8 mouse cellular contexts compared by ENCODE assay signal in genomic region chr19:28963842-28964551, GRCm38 (mm10). TPM values are rescaled to one million over a fixed set of nuclear protein-coding genes. Genes with fewer than 3 reads are reported as not detected.
DNase-seq lines count a peak whose midpoint lies in the region; ATAC-seq and TF ChIP-seq lines count a peak whose summit lies in the region.

Gene Plpp6, plus strand, starts transcription at chr19:28963953.

- DNase-seq in G1E (ENCODE audit: low spot score): peak; percentile 81
- DNase-seq in cerebellum, adult 18-20 months: peak; percentile 89 to 94
- peak; percentile 48 for DNase-seq in forelimb bud, embryonic 11.5 days (ENCODE audit: low read depth, low spot score)
- DNase-seq in heart, postnatal 4 days: peak; percentile 81
- peak; percentile 75 for DNase-seq in layer of hippocampus, adult 9-11 months
- peak; percentile 72 for DNase-seq in ovary, adult 18-20 months (ENCODE audit: low spot score)
- peak; percentile 87 for DNase-seq in thymus, adult 2 months

- H3K4me2 ChIP-seq in lung, embryonic 16.5 days (ENCODE audit: low read depth, low read length): peak within 1 kb of the TSS; percentile 74

- ATAC-seq in G1E (ENCODE audit: extremely low read depth, insufficient number of reproducible peaks, low FRiP score, poor library complexity, severe bottlenecking): peak; percentile 57
- ATAC-seq in lung, embryonic 16.5 days (ENCODE audit: low read depth): peak; percentile 91

- H3K36me3 ChIP-seq in G1E (replicated peaks): peaks cover 13% of the 10 kb centered on the region
- H3K36me3 ChIP-seq in lung, embryonic 16.5 days (ENCODE audit: control insufficient read depth, insufficient read depth, low read length): no peaks in the 10 kb centered on the region
- H3K36me3 ChIP-seq in thymus, adult 2 months (ENCODE audit: control insufficient read depth, insufficient read depth, low read length): no peaks in the 10 kb centered on the region

- peak; percentile 73 for TF ChIP-seq POLR2A in thymus, adult 2 months (IDR thresholded peaks at IDR 0.05; ENCODE audit: control insufficient read depth, extremely low read depth, insufficient read depth, low read length, poor library complexity)

- H3K9me3 ChIP-seq in G1E (replicated peaks): no peaks in the 10 kb centered on the region
- no peaks in the 10 kb centered on the region for H3K9me3 ChIP-seq in lung, embryonic 16.5 days (ENCODE audit: control insufficient read depth, low read length)

- WGBS in lung, embryonic 16.5 days: under 1% methylated on average over 54 of the region's 73 CpGs
- WGBS in thymus, adult 2 months: under 1% methylated on average over 59 of the region's 73 CpGs

- no peak for TF ChIP-seq CTCF in G1E (IDR thresholded peaks at IDR 0.05; ENCODE audit: low read depth, low read length)
- TF ChIP-seq CTCF in thymus, adult 2 months (IDR thresholded peaks at IDR 0.05; ENCODE audit: borderline replicate concordance, control insufficient read depth, extremely low read depth, insufficient read depth, low read length, poor library complexity): peak; percentile 48; the same call in 1 of the 2 replicates

- peaks cover 11% of the 10 kb centered on the region; the same call in 1 of the 2 replicates for H3K27me3 ChIP-seq in G1E (ENCODE audit: insufficient read depth, low read length)
- no peaks in the 10 kb centered on the region for H3K27me3 ChIP-seq in lung, embryonic 16.5 days (ENCODE audit: control insufficient read depth, insufficient read depth, low read depth, low read length)
- no peaks in the 10 kb centered on the region for H3K27me3 ChIP-seq in thymus, adult 2 months (ENCODE audit: control insufficient read depth, insufficient read depth, low read length)

- peak within 1 kb of the TSS; percentile 89 for H3K9ac ChIP-seq in lung, embryonic 16.5 days (ENCODE audit: low read length)

- peak within 1 kb of the TSS; percentile 95 for H3K4me3 ChIP-seq in G1E (ENCODE audit: low read depth, low read length)
- peak within 1 kb of the TSS; percentile 90 for H3K4me3 ChIP-seq in lung, embryonic 16.5 days (ENCODE audit: low read length)
- peak within 1 kb of the TSS; percentile 85 for H3K4me3 ChIP-seq in thymus, adult 2 months (ENCODE audit: control insufficient read depth, insufficient read depth, low read length)

- H3K4me1 ChIP-seq in G1E (ENCODE audit: insufficient read depth, low read depth, low read length): peaks cover 27% of the 10 kb centered on the region
- H3K4me1 ChIP-seq in lung, embryonic 16.5 days (replicated peaks; ENCODE audit: control insufficient read depth, insufficient read depth, low read length): peaks cover 19% of the 10 kb centered on the region
- peaks cover 6% of the 10 kb centered on the region for H3K4me1 ChIP-seq in thymus, adult 2 months (replicated peaks; ENCODE audit: control insufficient read depth, insufficient read depth, low read length)

- peak within 1 kb of the TSS; percentile 66 for H3K27ac ChIP-seq in lung, embryonic 16.5 days (ENCODE audit: low read length)
- no peak within 1 kb of the TSS for H3K27ac ChIP-seq in thymus, adult 2 months (ENCODE audit: control insufficient read depth, insufficient read depth, low read length)

RNA-seq across cellular contexts. Expression of gene Plpp6, which starts in this region (rescaled TPM):
- total RNA-seq in G1E (2014; fragmentation: Nextera tagmentation) (25.5 and 31.2 TPM in 2 replicates), G1E (2017) (7.1 and 8.7 TPM in 2 replicates)
- 5.8 and 6.4 TPM in 2 replicates for polyA plus RNA-seq in G1E (2012)
- total RNA-seq in heart, postnatal 4 days (2021): 1 to 10 TPM; 6.6 to 7.0 TPM
- polyA plus RNA-seq in lung, embryonic 16.5 days (2015; fragmentation: Nextera tagmentation; extraction: Ambion mirVana): 6.7 and 7.9 TPM in 2 replicates
- polyA plus RNA-seq in thymus, adult 2 months (2012; rRNA removed): 12.0 and 18.4 TPM in 2 replicates
